Mouse (Mus musculus) macrophage (primary cell): ENCODE data around the gene Ces1e. TPM values are rescaled to one million over a fixed set of nuclear protein-coding genes. Genes with fewer than 3 reads are reported as not detected.
"Not testable (repeated sequence)": the region's sequence is repeated elsewhere in the genome, so short reads cannot be mapped to it uniquely, and the experiment has no call there.

Experiments
- H3K27ac ChIP-seq: fragments of 350-480 bp; formaldehyde crosslinking; 2 replicates; pipeline ENCODE4 v1.9.0; 2021
- H3K36me3 ChIP-seq: fragments of 350-480 bp; formaldehyde crosslinking; 2 replicates; pipeline ENCODE4 v1.9.0; 2021; ENCODE audit errors: inconsistent target
- H3K4me3 ChIP-seq: fragments of 350-480 bp; formaldehyde crosslinking; 2 replicates; pipeline ENCODE4 v1.9.0; 2021; ENCODE audit errors: inconsistent target
- H3K79me2 ChIP-seq: fragments of 350-480 bp; formaldehyde crosslinking; 2 replicates; pipeline ENCODE4 v1.9.0; 2021; ENCODE audit errors: inconsistent target
- WGBS: methylation state at CpG from one replicate; pipeline ENCODE4 v1.1.7; 2026; ENCODE audit warnings: inconsistent platforms; ENCODE audit not compliant: missing documents; 5-methylcytosine and 5-hydroxymethylcytosine counted together
- polyA plus RNA-seq: library from polyadenylated mRNA; stranded (reverse); fragments of 250-400 nt; gene quantifications from 3 replicates; pipeline ENCODE4 v1.2.4, GENCODE M21; 2018; ENCODE audit warnings: inconsistent platforms
- total RNA-seq, 78 experiments: library from RNA; depleted of rRNA; stranded (reverse); fragments of 250-400 nt; gene quantifications; 1 replicate in 9 of 78; 2 replicates in 24 of 78; 3 replicates in 43 of 78; 4 replicates in 2 of 78; pipeline ENCODE4 v1.2.4; 2018; ENCODE audit warnings: inconsistent platforms in 56 of 78

Ces1e gene
- not detected for total RNA-seq (2018; cell fraction: chromatin; rRNA removed)
- not detected for total RNA-seq (2018; cell fraction: cytosol; rRNA removed)
- not detected for total RNA-seq (2018; cell fraction: nucleus; rRNA removed)
- polyA plus RNA-seq: not detected in 3 replicates

DNA sequence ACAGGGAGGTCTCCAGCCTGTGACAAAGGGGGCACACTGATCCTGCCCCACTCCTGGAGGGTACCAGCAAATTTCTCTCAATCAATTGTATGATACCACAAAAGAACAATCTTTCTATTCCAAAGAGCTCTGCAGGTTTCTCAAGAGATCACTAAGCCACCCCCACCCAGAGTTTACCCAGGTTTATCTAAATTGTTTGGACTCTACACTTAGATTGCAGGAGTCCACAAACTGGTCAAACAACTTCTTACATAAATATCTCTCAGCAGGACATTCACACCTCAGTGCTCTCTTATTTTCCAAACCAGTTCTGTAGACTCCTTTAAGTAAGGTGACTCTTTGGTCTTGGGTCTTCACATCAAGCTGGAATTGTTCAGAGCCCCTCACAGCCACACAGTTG is at the start of gene Ces1e:
TSS of gene Ces1e (minus strand) at position 174 of the 400 bp plus-strand sequence.
- no peaks in the 10 kb centered on the region for H3K36me3 ChIP-seq
- no peak within 1 kb of the TSS for H3K4me3 ChIP-seq
- H3K27ac ChIP-seq: no peak within 1 kb of the TSS
- no peaks in the 10 kb centered on the region for H3K79me2 ChIP-seq

- Histone ChIP-seq H3K79me2 (no peaks in the 10 kb centered on the region), H3K36me3 (no peaks in the 10 kb centered on the region), H3K27ac (no peak overlapping the region), H3K4me3 (no peak overlapping the region)
- 77% methylated on average over 4 of the region's 4 CpGs for WGBS
These were observed 48.9 kb upstream of the Ces1e start for GRCm38 (mm10) chr8:93278176-93278805.

- Histone ChIP-seq H3K36me3 (no peaks in the 10 kb centered on the region), H3K27ac (no peak overlapping the region), H3K79me2 (no peaks in the 10 kb centered on the region), H3K4me3 (no peak overlapping the region)
- WGBS: 88% methylated on average over 4 of the region's 4 CpGs
These were observed 45.2 kb upstream of the Ces1e start for GRCm38 (mm10) chr8:93274609-93275008.

DNA sequence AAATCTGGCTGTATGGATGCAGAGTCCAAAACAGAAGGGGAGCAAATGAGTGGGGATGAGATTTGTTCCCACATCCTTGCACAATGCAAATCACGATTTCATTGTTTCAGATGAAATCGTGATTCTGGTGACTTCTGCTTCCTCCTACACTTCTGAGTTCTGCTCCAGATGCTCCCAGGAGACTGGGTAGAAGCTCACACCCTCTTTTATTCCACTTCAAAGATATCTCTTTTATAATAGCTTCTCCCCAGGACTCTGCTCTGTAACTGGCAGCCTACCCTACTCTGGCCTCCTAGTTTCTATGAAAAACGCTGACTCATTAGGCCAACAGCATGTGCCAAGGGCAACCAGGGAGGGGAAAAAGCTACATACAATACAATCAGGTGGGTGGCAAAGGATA is 43.9 kb upstream of the Ces1e start:
- 76% methylated on average over 3 of the region's 3 CpGs for WGBS
- H3K27ac ChIP-seq: no peak overlapping the region
- no peak overlapping the region for H3K4me3 ChIP-seq
- H3K36me3 ChIP-seq: no peaks in the 10 kb centered on the region
- H3K79me2 ChIP-seq: no peaks in the 10 kb centered on the region

DNA sequence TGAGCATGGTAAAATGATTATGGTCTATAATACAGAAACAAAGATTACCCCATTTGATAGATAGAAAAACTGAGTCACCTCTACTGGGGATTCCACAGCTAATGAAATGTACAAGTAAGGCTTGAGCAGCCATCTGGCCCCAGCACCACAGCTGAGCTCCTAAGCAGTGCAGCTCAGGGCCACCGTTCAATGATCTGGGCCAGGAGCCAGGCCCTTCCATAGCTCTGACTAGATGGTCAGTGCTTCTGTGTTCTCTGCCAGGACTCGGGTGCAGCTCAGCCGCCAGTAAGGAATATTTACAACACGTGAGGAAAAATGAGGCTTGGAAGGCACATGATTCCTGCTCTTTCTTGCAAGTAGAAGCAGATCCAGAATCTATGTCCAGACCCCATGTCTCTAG is 43.3 kb upstream of the Ces1e start:
- Histone ChIP-seq H3K36me3 (no peaks in the 10 kb centered on the region), H3K79me2 (no peaks in the 10 kb centered on the region), H3K4me3 (no peak overlapping the region), H3K27ac (no peak overlapping the region)
- 90% methylated on average over 4 of the region's 4 CpGs for WGBS

DNA sequence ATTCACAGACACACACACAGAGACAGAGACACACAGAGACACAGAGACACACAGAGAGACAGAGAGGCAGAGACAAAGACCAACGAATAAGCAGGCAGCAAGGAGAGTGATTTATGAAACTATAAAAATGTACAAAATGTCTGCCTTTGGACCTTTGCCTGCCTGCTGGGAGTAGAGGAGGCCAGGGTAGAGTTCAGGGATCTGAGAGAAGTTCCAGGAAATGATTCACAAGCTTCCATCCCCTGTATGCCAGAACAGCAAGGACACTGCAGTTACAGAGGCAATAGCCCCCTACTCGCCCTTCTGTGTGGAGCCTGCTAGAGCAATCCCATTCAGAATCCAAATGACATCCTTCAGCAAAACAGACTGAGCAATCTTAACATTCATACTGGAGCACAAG is 32.0 kb upstream of the Ces1e start:
- Histone ChIP-seq H3K36me3 (no peaks in the 10 kb centered on the region), H3K79me2 (no peaks in the 10 kb centered on the region), H3K27ac (no peak overlapping the region), H3K4me3 (no peak overlapping the region)
- 73% methylated on average over 2 of the region's 2 CpGs for WGBS

DNA sequence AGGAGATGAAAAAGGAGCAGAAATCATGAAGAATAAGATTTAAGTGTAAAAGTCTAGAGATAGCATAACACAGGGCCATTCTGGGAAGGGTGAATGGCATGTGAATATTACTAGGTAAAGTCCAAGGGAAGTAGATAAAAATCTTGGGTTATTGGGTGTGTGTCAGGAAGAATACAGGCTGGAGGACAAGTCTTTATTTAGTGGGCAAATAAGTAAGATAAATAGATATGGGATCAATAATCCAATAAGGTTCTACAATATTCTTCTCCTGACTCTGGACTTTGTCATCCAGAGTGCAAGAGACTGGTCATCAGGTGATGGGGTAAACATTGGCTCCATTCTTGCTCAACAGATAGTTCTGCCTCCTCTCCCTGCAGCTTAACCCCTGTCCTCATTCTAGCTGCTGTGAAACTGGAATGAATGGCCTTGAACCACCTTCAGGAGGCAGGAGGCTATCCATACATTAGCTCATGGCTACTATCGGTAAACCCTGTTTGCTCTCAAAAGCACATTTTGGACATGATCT is 23.0 kb upstream of the Ces1e start:
- Histone ChIP-seq H3K36me3 (no peaks in the 10 kb centered on the region), H3K4me3 (no peak overlapping the region), H3K79me2 (no peaks in the 10 kb centered on the region), H3K27ac (no peak overlapping the region)
- 100% methylated on average over 1 of the region's 1 CpGs for WGBS

DNA sequence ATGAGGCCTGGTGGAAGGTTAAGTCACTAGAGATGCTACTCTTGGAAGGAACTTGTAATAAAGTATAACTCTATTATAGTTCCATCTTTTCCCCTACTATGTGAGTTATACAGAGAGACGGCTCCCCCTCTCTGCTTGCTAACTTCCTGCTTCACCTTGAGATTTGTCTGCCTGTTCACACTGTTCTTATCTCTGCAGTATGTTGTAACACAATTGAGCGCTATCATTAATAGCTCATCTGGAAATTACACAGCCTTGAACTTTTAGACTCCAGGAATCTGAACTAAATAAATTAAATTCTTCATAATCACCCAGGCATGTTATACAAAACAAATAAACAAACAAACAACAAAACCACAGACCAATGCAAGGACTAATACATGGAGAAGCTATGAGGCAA is 16.6 kb upstream of the Ces1e start:
- no peak overlapping the region for H3K27ac ChIP-seq
- WGBS: 80% methylated on average over 2 of the region's 2 CpGs

GRCm38 (mm10) chr8:93239884-93240283 is 10.5 kb upstream of the Ces1e start:
- Histone ChIP-seq H3K36me3 (no peaks in the 10 kb centered on the region), H3K27ac (no peak overlapping the region), H3K4me3 (no peak overlapping the region), H3K79me2 (no peaks in the 10 kb centered on the region)

More for the DNA sequence above, 16.6 kb upstream of the Ces1e start:
- no peaks in the 10 kb centered on the region for H3K79me2 ChIP-seq
- H3K36me3 ChIP-seq: no peaks in the 10 kb centered on the region
- no peak overlapping the region for H3K4me3 ChIP-seq

DNA sequence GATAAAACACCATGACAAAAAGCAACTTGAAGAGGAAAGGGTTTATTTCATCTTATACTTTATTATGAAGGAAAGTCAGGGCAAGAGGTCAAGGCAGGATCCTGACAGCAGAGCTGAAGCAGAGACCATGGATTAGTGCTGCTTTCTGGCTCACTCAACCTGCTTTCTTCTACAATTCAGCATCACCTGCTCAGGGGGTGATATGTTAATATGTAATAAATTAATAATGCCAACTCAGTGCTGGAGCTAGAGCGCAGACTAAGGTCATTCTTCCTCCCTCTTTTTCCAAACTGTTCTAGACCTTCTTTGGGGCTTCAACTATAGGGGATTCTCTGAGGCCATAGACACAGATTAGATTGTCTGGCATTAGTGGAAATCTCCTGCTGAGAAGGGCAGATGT is 6.3 kb upstream of the Ces1e start:
- Histone ChIP-seq H3K79me2 (no peaks in the 10 kb centered on the region), H3K4me3 (no peak overlapping the region), H3K27ac (no peak overlapping the region), H3K36me3 (no peaks in the 10 kb centered on the region)
- WGBS: 89% methylated on average over 1 of the region's 1 CpGs

DNA sequence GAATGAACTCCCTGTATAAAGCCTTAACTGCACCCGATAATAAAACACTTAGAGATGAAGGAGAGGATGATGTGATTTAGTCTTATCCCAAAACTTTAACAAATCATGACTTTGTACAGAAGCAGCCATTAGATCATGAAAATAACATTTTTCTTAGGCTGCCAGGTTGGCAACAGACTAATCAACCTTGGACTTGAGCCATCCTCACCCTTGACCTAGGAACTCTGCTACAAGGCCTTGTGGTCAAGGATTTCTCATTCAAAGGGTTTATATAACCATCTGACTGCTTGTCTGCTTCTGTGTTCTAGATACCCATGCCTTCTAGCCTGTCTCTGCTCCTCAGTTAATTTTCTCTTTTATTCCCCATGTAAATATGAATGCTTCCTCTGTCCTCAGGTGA is 5.3 kb upstream of the Ces1e start:
- 83% methylated on average over 1 of the region's 1 CpGs for WGBS
- H3K79me2 ChIP-seq: no peaks in the 10 kb centered on the region
- H3K36me3 ChIP-seq: no peaks in the 10 kb centered on the region
- no peak overlapping the region for H3K4me3 ChIP-seq
- H3K27ac ChIP-seq: no peak overlapping the region

DNA sequence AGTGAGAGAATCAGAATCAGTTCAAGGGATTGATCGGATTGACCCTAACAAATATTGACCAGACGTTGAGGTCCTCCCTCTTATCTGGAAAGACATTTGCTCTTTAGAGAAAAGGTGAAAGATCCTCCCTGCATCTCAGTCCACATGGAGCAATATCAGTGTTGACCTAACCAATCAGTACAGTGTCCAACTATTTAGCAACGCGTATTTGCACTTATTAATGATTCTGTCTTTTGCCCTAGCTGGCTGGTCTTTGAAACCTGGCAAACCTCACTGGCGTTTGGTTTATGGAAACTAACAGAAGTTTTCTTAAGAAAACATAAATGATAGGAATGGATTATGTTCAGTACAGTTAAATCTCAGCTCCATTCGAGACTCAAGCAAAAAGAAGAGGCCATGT is 4.6 kb upstream of the Ces1e start:
- H3K79me2 ChIP-seq: no peaks in the 10 kb centered on the region
- no peaks in the 10 kb centered on the region for H3K36me3 ChIP-seq
- 78% methylated on average over 6 of the region's 6 CpGs for WGBS
- no peak overlapping the region for H3K27ac ChIP-seq
- H3K4me3 ChIP-seq: no peak overlapping the region

DNA sequence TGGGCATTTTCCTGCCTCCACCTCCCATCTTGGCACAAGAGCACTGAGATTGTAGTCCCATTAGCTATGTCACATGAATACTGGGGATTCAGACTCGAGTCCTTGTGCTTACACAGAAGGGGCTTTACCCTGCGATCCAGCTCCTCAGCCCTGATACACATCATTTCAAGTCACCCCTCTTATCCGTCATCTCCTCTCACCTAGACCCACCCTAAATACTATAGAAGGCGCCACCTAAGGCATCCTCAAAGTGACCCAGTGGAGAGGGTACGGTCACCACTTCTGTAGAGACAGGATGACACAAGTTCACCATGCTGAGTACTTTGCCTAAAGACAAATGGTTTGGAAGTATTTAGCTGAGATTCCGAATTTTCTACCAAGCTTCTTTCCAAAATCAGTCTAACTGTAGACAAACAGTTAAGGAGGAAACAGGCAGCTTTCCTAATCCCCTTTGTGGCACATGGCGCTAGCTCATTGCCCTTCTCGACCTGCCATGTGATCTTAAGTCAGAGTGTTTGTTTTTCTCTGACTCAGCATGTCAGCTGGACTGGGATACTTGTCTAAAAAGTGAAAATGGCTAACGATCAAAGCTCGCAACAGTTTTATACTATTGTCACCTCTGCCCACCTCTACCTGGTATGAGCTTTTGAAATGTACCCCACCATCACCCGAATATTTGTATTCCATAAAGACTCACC is 597 bp downstream of the Ces1e start:
- Histone ChIP-seq H3K27ac (no peak overlapping the region), H3K79me2 (no peaks in the 10 kb centered on the region), H3K36me3 (no peaks in the 10 kb centered on the region), H3K4me3 (no peak overlapping the region)
- 73% methylated on average over 11 of the region's 11 CpGs for WGBS

GRCm38 (mm10) chr8:93226471-93226870 is 2.9 kb downstream of the Ces1e start:
- H3K4me3 ChIP-seq, H3K79me2 ChIP-seq, H3K27ac ChIP-seq, H3K36me3 ChIP-seq: not testable (repeated sequence)
- WGBS: no CpG with 5 or more reads among the region's 1 CpGs

- Histone ChIP-seq H3K79me2 (no peaks in the 10 kb centered on the region), H3K4me3 (no peak overlapping the region), H3K36me3 (no peaks in the 10 kb centered on the region), H3K27ac (no peak overlapping the region)
- 79% methylated on average over 3 of the region's 3 CpGs for WGBS
These were observed 7.5 kb downstream of the Ces1e start for GRCm38 (mm10) chr8:93221896-93222295.
